Mouse (Mus musculus): Measurements from ENCODE around the gene Sufu.

DNA sequence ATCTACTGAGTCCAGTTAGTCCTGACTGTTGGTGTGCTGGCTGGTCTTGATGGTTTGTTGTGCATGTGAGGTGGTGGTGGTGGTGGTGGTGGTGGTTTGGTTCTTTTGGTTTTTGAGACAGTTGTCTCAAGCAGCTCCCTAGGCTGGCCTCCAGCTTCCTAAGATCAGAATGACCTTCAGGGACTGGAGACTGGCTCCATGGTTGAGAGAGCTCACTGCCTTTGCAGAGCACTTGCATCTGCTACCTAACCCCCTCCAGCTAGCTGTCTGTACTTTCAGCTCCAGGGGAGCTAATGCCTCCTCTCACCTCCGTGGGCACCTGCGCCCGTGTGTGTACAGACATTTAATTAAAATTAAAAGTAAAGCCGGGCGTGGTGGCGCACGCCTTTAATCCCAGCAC is 23.7 kb downstream of the Sufu start:
- no peak for TF ChIP-seq GABPA (IDR thresholded peaks at IDR 0.05; ENCODE audit: low read depth, low read length)
- TF ChIP-seq ZNF384 (IDR thresholded peaks at IDR 0.05; ENCODE audit: low read depth, low read length) = no peak
- no peak for TF ChIP-seq CHD2 (IDR thresholded peaks at IDR 0.05; ENCODE audit: low read length)
- TF ChIP-seq CTCF (IDR thresholded peaks at IDR 0.05 in 2 of 3, conservative IDR thresholded peaks at IDR 0.05 in 1 of 3; ENCODE audit: control insufficient read depth in 1 of 3, insufficient read depth in 1 of 3, low read depth in 2 of 3, low read length in 3 of 3, poor library complexity in 1 of 3, severe bottlenecking in 1 of 3) = no peak
- TF ChIP-seq SIN3A (IDR thresholded peaks at IDR 0.05; ENCODE audit: low read length) = no peak
- TF ChIP-seq POLR2A (IDR thresholded peaks at IDR 0.05; ENCODE audit: control insufficient read depth in 1 of 2, insufficient read depth in 1 of 2, low read depth in 1 of 2, low read length in 2 of 2, poor library complexity in 1 of 2) = no peak
- no peak for TF ChIP-seq MYB (IDR thresholded peaks at IDR 0.05; ENCODE audit: low read depth, low read length)
- TF ChIP-seq POLR2AphosphoS2 (IDR thresholded peaks at IDR 0.05; ENCODE audit: low read length) = no peak
- TF ChIP-seq EP300 (IDR thresholded peaks at IDR 0.05; ENCODE audit: low read depth in 1 of 2, low read length in 2 of 2) = no peak
